Mouse (Mus musculus): ENCODE measurements around the gene Pdcd5.

The Pdcd5 gene

GRCm38 (mm10) chr7:35647101-35647698 is at the start of gene Pdcd5:
Gene Pdcd5, minus strand, starts transcription at chr7:35647521.
- DNase-seq = peak; percentile 97 to 99

GRCm38 (mm10) chr7:35692641-35693040 is 45.3 kb upstream of the Pdcd5 start:
- peak; percentile 68 to 74 for DNase-seq

- DNase-seq = peak; percentile 64 to 67
Measured at GRCm38 (mm10) chr7:35692117-35692516, 44.8 kb upstream of the Pdcd5 start.

- DNase-seq = peak; percentile 44 to 64
Measured at GRCm38 (mm10) chr7:35688781-35689349, 41.5 kb upstream of the Pdcd5 start.

- no peak for DNase-seq
Measured at GRCm38 (mm10) chr7:35688276-35688675, 41.0 kb upstream of the Pdcd5 start.

GRCm38 (mm10) chr7:35687229-35687628 is 39.9 kb upstream of the Pdcd5 start:
- DNase-seq = peak; percentile 48 to 54

GRCm38 (mm10) chr7:35686756-35687155 is 39.4 kb upstream of the Pdcd5 start:
- DNase-seq = peak; percentile 80 to 82

- DNase-seq = no peak
Measured at GRCm38 (mm10) chr7:35686216-35686615, 38.9 kb upstream of the Pdcd5 start.

GRCm38 (mm10) chr7:35683409-35684122 is 36.2 kb upstream of the Pdcd5 start:
- no peak for DNase-seq

- DNase-seq = peak; percentile 32 to 35
Measured at GRCm38 (mm10) chr7:35681559-35681958, 34.2 kb upstream of the Pdcd5 start.

- no peak for DNase-seq
Measured at GRCm38 (mm10) chr7:35678976-35679375, 31.7 kb upstream of the Pdcd5 start.

- DNase-seq = peak in 1 of 2 experiments; percentile 36
Measured at GRCm38 (mm10) chr7:35668066-35669041, 21.0 kb upstream of the Pdcd5 start.

- DNase-seq = no peak
Measured at GRCm38 (mm10) chr7:35663790-35664376, 16.6 kb upstream of the Pdcd5 start.

- DNase-seq = peak; percentile 49 to 64
Measured at GRCm38 (mm10) chr7:35659173-35659572, 11.9 kb upstream of the Pdcd5 start.

GRCm38 (mm10) chr7:35657829-35658228 is 10.5 kb upstream of the Pdcd5 start:
- DNase-seq = no peak

- peak in 1 of 2 experiments; percentile 16 for DNase-seq
Measured at GRCm38 (mm10) chr7:35651583-35652270, 4.4 kb upstream of the Pdcd5 start.

GRCm38 (mm10) chr7:35650716-35651410 is 3.5 kb upstream of the Pdcd5 start:
- peak; percentile 65 to 67 for DNase-seq

- DNase-seq = peak; percentile 44 to 57
Measured at GRCm38 (mm10) chr7:35649071-35649470, 1.8 kb upstream of the Pdcd5 start.

GRCm38 (mm10) chr7:35648239-35649069 is 1.1 kb upstream of the Pdcd5 start:
- no peak for DNase-seq
